Mouse (Mus musculus) embryonic facial prominence, embryonic 13.5 days (tissue): ENCODE data around the gene Tubal3. TPM values are rescaled to one million over a fixed set of nuclear protein-coding genes. Genes with fewer than 3 reads are reported as not detected.

Experiments used
- ATAC-seq: fragments of 200-750 bp; cut with Nextera tagmentation; 2 replicates; pipeline ENCODE4 v1.8.0; 2017; ENCODE audit warnings: low read depth; ENCODE audit not compliant: insufficient number of reproducible peaks, insufficient read depth, low FRiP score, low TSS enrichment
- H3K27ac ChIP-seq: fragments of 300-500 bp; sonication (generic); 2 replicates; pipeline ENCODE4 v1.5.1; 2015; ENCODE audit warnings: moderate library complexity, mild to moderate bottlenecking, inconsistent platforms
- H3K27me3 ChIP-seq: fragments of 300-500 bp; sonication (generic); 2 replicates; pipeline ENCODE4 v1.6.1; 2015; ENCODE audit warnings: mild to moderate bottlenecking, inconsistent platforms
- H3K36me3 ChIP-seq: fragments of 300-500 bp; sonication (generic); 2 replicates; pipeline ENCODE4 v1.6.1; 2015; ENCODE audit warnings: mild to moderate bottlenecking, inconsistent platforms
- H3K4me1 ChIP-seq: fragments of 300-500 bp; sonication (generic); 2 replicates; pipeline ENCODE4 v1.6.1; 2015; ENCODE audit warnings: inconsistent platforms
- H3K4me2 ChIP-seq: fragments of 300-500 bp; sonication (generic); 2 replicates; pipeline ENCODE4 v1.6.1; 2015; ENCODE audit warnings: moderate library complexity, mild to moderate bottlenecking, inconsistent platforms
- H3K4me3 ChIP-seq: fragments of 300-500 bp; sonication (generic); 2 replicates; pipeline ENCODE4 v1.5.1; 2015; ENCODE audit warnings: mild to moderate bottlenecking, inconsistent platforms
- H3K9ac ChIP-seq: fragments of 300-500 bp; sonication (generic); 2 replicates; pipeline ENCODE4 v1.6.1; 2015; ENCODE audit warnings: mild to moderate bottlenecking, inconsistent platforms
- H3K9me3 ChIP-seq: fragments of 300-500 bp; sonication (generic); 2 replicates; pipeline ENCODE4 v1.6.1; 2016; ENCODE audit warnings: inconsistent platforms
- WGBS: fragments of 180-500 bp; shearing (Covaris S2); methylation state at CpG from one replicate; pipeline ENCODE4 v1.1.7; 2015; ENCODE audit warnings: mixed read lengths; 5-methylcytosine and 5-hydroxymethylcytosine counted together
- microRNA-seq: library from miRNA; unstranded; fragments of <30 nt; microRNA quantifications from one replicate; pipeline ENCODE4, GENCODE M21; 2016
- polyA plus RNA-seq: library from polyadenylated mRNA; unstranded; fragments of >200 nt; fragmentation: Nextera tagmentation; extraction: Ambion mirVana; gene quantifications from 2 replicates; pipeline ENCODE4 v1.2.1, GENCODE M21; 2015

Gene Tubal3
- polyA plus RNA-seq, 1 experiment from 2014 or later, result not detected

- H3K9ac ChIP-seq, result no peak overlapping the region
- ATAC-seq, result no peak
- 72% methylated on average over 6 of the region's 6 CpGs for WGBS
- H3K4me3 ChIP-seq, result no peak overlapping the region
- no peaks in the 10 kb centered on the region for H3K36me3 ChIP-seq
- H3K4me1 ChIP-seq, result no peaks in the 10 kb centered on the region
- H3K9me3 ChIP-seq, result no peaks in the 10 kb centered on the region
- no peak overlapping the region for H3K27ac ChIP-seq
- H3K27me3 ChIP-seq, result no peaks in the 10 kb centered on the region
- no peak overlapping the region for H3K4me2 ChIP-seq
These were observed 7.6 kb downstream of the Tubal3 start for GRCm38 (mm10) chr13:3925632-3926031.

- Histone ChIP-seq H3K27me3 (no peaks in the 10 kb centered on the region), H3K9me3 (no peaks in the 10 kb centered on the region), H3K27ac (no peak overlapping the region), H3K36me3 (no peaks in the 10 kb centered on the region), H3K4me3 (no peak overlapping the region), H3K4me2 (no peak overlapping the region), H3K9ac (no peak overlapping the region), H3K4me1 (no peaks in the 10 kb centered on the region)
- ATAC-seq, result no peak
- WGBS, result 92% methylated on average over 6 of the region's 6 CpGs
These were observed 8.0 kb downstream of the Tubal3 start for GRCm38 (mm10) chr13:3926046-3926445.

- 67% methylated on average over 7 of the region's 7 CpGs for WGBS
- Histone ChIP-seq H3K27me3 (no peaks in the 10 kb centered on the region), H3K4me1 (no peaks in the 10 kb centered on the region), H3K9me3 (no peaks in the 10 kb centered on the region), H3K4me2 (no peak overlapping the region), H3K36me3 (no peaks in the 10 kb centered on the region), H3K4me3 (no peak overlapping the region), H3K27ac (no peak overlapping the region), H3K9ac (no peak overlapping the region)
- no peak for ATAC-seq
These were observed 26.6 kb downstream of the Tubal3 start for GRCm38 (mm10) chr13:3944699-3945098.

- no peak within 1 kb of the TSS for H3K4me2 ChIP-seq
- H3K4me1 ChIP-seq, result no peaks in the 10 kb centered on the region
- no peak for ATAC-seq
- 61% methylated on average over 2 of the region's 2 CpGs for WGBS
- no peaks in the 10 kb centered on the region for H3K27me3 ChIP-seq
- H3K36me3 ChIP-seq, result no peaks in the 10 kb centered on the region
- no peak within 1 kb of the TSS for H3K4me3 ChIP-seq
- H3K27ac ChIP-seq, result no peak within 1 kb of the TSS
- no peaks in the 10 kb centered on the region for H3K9me3 ChIP-seq
- H3K9ac ChIP-seq, result no peak within 1 kb of the TSS
These were observed 27.2 kb downstream of the Tubal3 start, which contains the start of gene Ucn3 for GRCm38 (mm10) chr13:3945249-3945648. Gene Ucn3, minus strand, starts transcription at chr13:3945349.

- Histone ChIP-seq H3K36me3 (no peaks in the 10 kb centered on the region), H3K27me3 (no peaks in the 10 kb centered on the region), H3K4me2 (no peak overlapping the region), H3K4me3 (no peak overlapping the region), H3K27ac (no peak overlapping the region), H3K9ac (no peak overlapping the region), H3K4me1 (no peaks in the 10 kb centered on the region), H3K9me3 (no peaks in the 10 kb centered on the region)
- no peak for ATAC-seq
- 83% methylated on average over 4 of the region's 4 CpGs for WGBS
These were observed 29.2 kb downstream of the Tubal3 start for GRCm38 (mm10) chr13:3947267-3947666.

GRCm38 (mm10) chr13:3949477-3949876 lies 31.4 kb downstream of the Tubal3 start:
- no peak for ATAC-seq
- Histone ChIP-seq H3K9me3 (peaks cover under 1% of the 10 kb centered on the region; the same call in 1 of the 2 replicates), H3K9ac (no peak overlapping the region), H3K4me1 (no peaks in the 10 kb centered on the region), H3K36me3 (no peaks in the 10 kb centered on the region), H3K27ac (no peak overlapping the region), H3K27me3 (no peaks in the 10 kb centered on the region), H3K4me2 (no peak overlapping the region), H3K4me3 (no peak overlapping the region)
- 95% methylated on average over 4 of the region's 4 CpGs for WGBS

- WGBS, result 77% methylated on average over 6 of the region's 6 CpGs
- no peaks in the 10 kb centered on the region for H3K27me3 ChIP-seq
- ATAC-seq, result no peak
- H3K9ac ChIP-seq, result no peak overlapping the region
- no peak overlapping the region for H3K4me3 ChIP-seq
- H3K4me1 ChIP-seq, result no peaks in the 10 kb centered on the region
- H3K4me2 ChIP-seq, result no peak overlapping the region
- no peaks in the 10 kb centered on the region for H3K36me3 ChIP-seq
- H3K27ac ChIP-seq, result no peak overlapping the region
- H3K9me3 ChIP-seq, result peaks cover 3% of the 10 kb centered on the region; the same call in 1 of the 2 replicates
These were observed 33.3 kb downstream of the Tubal3 start for GRCm38 (mm10) chr13:3951198-3951914.

- H3K4me1 ChIP-seq, result no peaks in the 10 kb centered on the region
- H3K27ac ChIP-seq, result no peak overlapping the region
- ATAC-seq, result no peak
- no peaks in the 10 kb centered on the region for H3K27me3 ChIP-seq
- WGBS, result 87% methylated on average over 4 of the region's 4 CpGs
- no peak overlapping the region for H3K4me2 ChIP-seq
- no peaks in the 10 kb centered on the region for H3K36me3 ChIP-seq
- H3K4me3 ChIP-seq, result no peak overlapping the region
- no peaks in the 10 kb centered on the region for H3K9me3 ChIP-seq
- H3K9ac ChIP-seq, result no peak overlapping the region
These were observed 50.8 kb downstream of the Tubal3 start for GRCm38 (mm10) chr13:3968849-3969248.

Small RNAs within 50 kb of the gene (microRNA-seq; reads per million reads assigned to microRNA genes)
- gene Gm22460, result not detected

Other genes with a start within 250 kb of the Tubal3 start
- 2.6 and 3.3 TPM in 2 replicates for gene Calml3, start 114.0 kb upstream of the Tubal3 start, polyA plus RNA-seq
- gene Calm4, start 80.5 kb upstream of the Tubal3 start, polyA plus RNA-seq, result 4.1 and 4.7 TPM in 2 replicates
- gene Calm5, start 64.1 kb upstream of the Tubal3 start, polyA plus RNA-seq, result not detected in 2 replicates
- 137 and 173 TPM in 2 replicates for gene Net1, start 54 bp upstream of the Tubal3 start, polyA plus RNA-seq
- not detected in 2 replicates for gene Ucn3, start 27.1 kb downstream of the Tubal3 start, polyA plus RNA-seq
- 1.1 and 1.3 TPM in 2 replicates for gene Akr1c14, start 130.7 kb downstream of the Tubal3 start, polyA plus RNA-seq
- 0.48 and 0.52 TPM in 2 replicates for gene Akr1c18, start 232.4 kb downstream of the Tubal3 start, polyA plus RNA-seq